Comparison of ENCODE assay signal across 20 mouse cellular contexts in genomic region chr5:89672950-89673349, GRCm38 (mm10).
DNase-seq lines count a peak whose midpoint lies in the region; ATAC-seq and TF ChIP-seq lines count a peak whose summit lies in the region.
"Had no signal": no experiment of that assay in that cellular context is flagged by ENCODE, and none has a peak within 500 bp of the region (broad histone marks: within the 10 kb centered on the region; RNA-seq: fewer than 3 reads in every experiment).

No protein-coding gene starts in this region.

- no peaks in the 10 kb centered on the region for H3K36me3 ChIP-seq in lung, embryonic 14.5 days (ENCODE audit: insufficient read depth)
- no peaks in the 10 kb centered on the region for H3K36me3 ChIP-seq in intestine, embryonic 15.5 days
- no peaks in the 10 kb centered on the region for H3K36me3 ChIP-seq in midbrain, embryonic 14.5 days (ENCODE audit: control insufficient read depth, insufficient read depth, low read length)
- H3K36me3 ChIP-seq: embryonic facial prominence, embryonic 10.5 days; forebrain, embryonic 15.5 days had no signal

- no peaks in the 10 kb centered on the region for H3K27me3 ChIP-seq in lung, embryonic 14.5 days (ENCODE audit: insufficient read depth, low read length)
- H3K27me3 ChIP-seq in intestine, embryonic 15.5 days (replicated peaks) = no peaks in the 10 kb centered on the region
- H3K27me3 ChIP-seq in midbrain, embryonic 14.5 days (ENCODE audit: control insufficient read depth, insufficient read depth, low read length) = no peaks in the 10 kb centered on the region
- H3K27me3 ChIP-seq: embryonic facial prominence, embryonic 12.5 days; forebrain, embryonic 13.5 days; forebrain, embryonic 15.5 days; Patski had no signal

- H3K4me3 ChIP-seq in lung, embryonic 14.5 days (ENCODE audit: low read depth, low read length) = no peak overlapping the region
- no peak overlapping the region for H3K4me3 ChIP-seq in lung, adult 2 months (replicated peaks; ENCODE audit: extremely low read depth, low read depth, low read length)
- H3K4me3 ChIP-seq in intestine, embryonic 15.5 days (replicated peaks) = no peak overlapping the region
- H3K4me3 ChIP-seq in midbrain, embryonic 14.5 days (replicated peaks; ENCODE audit: low read depth, low read length) = no peak overlapping the region
- H3K4me3 ChIP-seq: embryonic facial prominence, embryonic 10.5 days; embryonic facial prominence, embryonic 12.5 days; forebrain, embryonic 13.5 days; forebrain, embryonic 15.5 days had no signal

- WGBS in lung, embryonic 14.5 days = 47% methylated on average over 4 of the region's 4 CpGs
- 50% methylated on average over 4 of the region's 4 CpGs for WGBS in lung, adult 2 months
- WGBS in intestine, embryonic 15.5 days = 65% methylated on average over 4 of the region's 4 CpGs
- 77% methylated on average over 4 of the region's 4 CpGs for WGBS in midbrain, embryonic 14.5 days

- peak overlapping the region; percentile 10; the same call in 1 of the 2 replicates for H3K27ac ChIP-seq in lung, embryonic 14.5 days (ENCODE audit: low read depth)
- no peak overlapping the region for H3K27ac ChIP-seq in intestine, embryonic 15.5 days
- H3K27ac ChIP-seq in midbrain, embryonic 14.5 days (replicated peaks; ENCODE audit: low read depth, low read length) = no peak overlapping the region
- H3K27ac ChIP-seq: embryonic facial prominence, embryonic 10.5 days; embryonic facial prominence, embryonic 12.5 days; forebrain, embryonic 13.5 days; forebrain, embryonic 15.5 days had no signal

- H3K4me2 ChIP-seq in lung, embryonic 14.5 days = no peak overlapping the region
- H3K4me2 ChIP-seq in intestine, embryonic 15.5 days (replicated peaks) = no peak overlapping the region
- no peak overlapping the region for H3K4me2 ChIP-seq in midbrain, embryonic 14.5 days (ENCODE audit: low read length)
- H3K4me2 ChIP-seq: embryonic facial prominence, embryonic 12.5 days; forebrain, embryonic 13.5 days; forebrain, embryonic 15.5 days had no signal

- no peaks in the 10 kb centered on the region for H3K9me3 ChIP-seq in lung, embryonic 14.5 days (ENCODE audit: low read depth, low read length)
- no peaks in the 10 kb centered on the region for H3K9me3 ChIP-seq in intestine, embryonic 15.5 days
- no peaks in the 10 kb centered on the region for H3K9me3 ChIP-seq in midbrain, embryonic 14.5 days (ENCODE audit: control insufficient read depth, low read length)
- H3K9me3 ChIP-seq: embryonic facial prominence, embryonic 10.5 days; embryonic facial prominence, embryonic 12.5 days; forebrain, embryonic 13.5 days; forebrain, embryonic 15.5 days had no signal

- no peak overlapping the region for H3K9ac ChIP-seq in lung, embryonic 14.5 days
- no peak overlapping the region for H3K9ac ChIP-seq in intestine, embryonic 15.5 days
- no peak overlapping the region for H3K9ac ChIP-seq in midbrain, embryonic 14.5 days (replicated peaks; ENCODE audit: low read length)
- H3K9ac ChIP-seq: embryonic facial prominence, embryonic 12.5 days; forebrain, embryonic 13.5 days; forebrain, embryonic 15.5 days; forebrain, postnatal 0 days had no signal

- ATAC-seq in lung, embryonic 14.5 days (ENCODE audit: insufficient read depth) = no peak; the same call in 1 of the 2 replicates
- ATAC-seq in intestine, embryonic 15.5 days = peak; percentile 53; the same call in 1 of the 2 replicates
- no peak for ATAC-seq in midbrain, embryonic 14.5 days (ENCODE audit: low FRiP score, low TSS enrichment)
- ATAC-seq: activated CD4-positive, CD25-positive, alpha-beta regulatory T cell, adult 4 months; forebrain, embryonic 13.5 days; forebrain, embryonic 15.5 days; forebrain, postnatal 0 days; Patski had no signal

- TF ChIP-seq CTCF in lung, embryonic 14.5 days (IDR thresholded peaks at IDR 0.05; ENCODE audit: low read depth) = no peak
- TF ChIP-seq CTCF in lung, adult 2 months (IDR thresholded peaks at IDR 0.05; ENCODE audit: insufficient read depth, low read length) = no peak

- no peaks in the 10 kb centered on the region for H3K4me1 ChIP-seq in lung, embryonic 14.5 days (ENCODE audit: insufficient read depth)
- no peaks in the 10 kb centered on the region for H3K4me1 ChIP-seq in lung, adult 2 months (ENCODE audit: control insufficient read depth, insufficient read depth, low read length)
- no peaks in the 10 kb centered on the region for H3K4me1 ChIP-seq in intestine, embryonic 15.5 days (replicated peaks)
- H3K4me1 ChIP-seq in midbrain, embryonic 14.5 days (ENCODE audit: control insufficient read depth, insufficient read depth, low read length) = no peaks in the 10 kb centered on the region
- H3K4me1 ChIP-seq: embryonic facial prominence, embryonic 10.5 days; embryonic facial prominence, embryonic 12.5 days; forebrain, embryonic 13.5 days; forebrain, embryonic 15.5 days had no signal

- TF ChIP-seq POLR2A in lung, adult 2 months (IDR thresholded peaks at IDR 0.05; ENCODE audit: borderline replicate concordance, extremely low read depth, low read depth, low read length) = no peak

- no peak for DNase-seq in lung, embryonic 14.5 days
- DNase-seq in lung, adult 2 months = no peak
- no peak for DNase-seq in midbrain, embryonic 14.5 days
- DNase-seq in retina, embryonic 14.5 days (ENCODE audit: low spot score) = no peak
- DNase-seq: adrenal gland, adult 8-10 months; adrenal gland, postnatal 14 days; adrenal gland, postnatal 36 days; cerebellum, adult 11-12 months; cerebellum, adult 2 months; cerebellum, adult 9-10 months; cerebellum, postnatal 10 days; cerebellum, postnatal 25 days; forebrain, postnatal 0 days had no signal
